ENCODE assay signal across 16 mouse cellular contexts in genomic region chr9:32537706-32538105, GRCm38 (mm10). TPM values are rescaled to one million over a fixed set of nuclear protein-coding genes. Genes with fewer than 3 reads are reported as not detected.
DNase-seq lines count a peak whose midpoint lies in the region; ATAC-seq lines count a peak whose summit lies in the region.
"Had no signal": no experiment of that assay in that cellular context is flagged by ENCODE, and none has a peak within 500 bp of the region (broad histone marks: within the 10 kb centered on the region; RNA-seq: fewer than 3 reads in every experiment).

No protein-coding gene starts in this region.

- no peak overlapping the region for H3K4me3 ChIP-seq in liver, embryonic 11.5 days (ENCODE audit: low read depth, low read length)
- no peak overlapping the region for H3K4me3 ChIP-seq in limb, embryonic 13.5 days
- H3K4me3 ChIP-seq in hindbrain, embryonic 11.5 days (ENCODE audit: low read depth, low read length): no peak overlapping the region
- H3K4me3 ChIP-seq: hindbrain, embryonic 15.5 days; myocyte had no signal

- no peaks in the 10 kb centered on the region for H3K9me3 ChIP-seq in liver, embryonic 11.5 days (ENCODE audit: control insufficient read depth, low read length)
- H3K9me3 ChIP-seq in limb, embryonic 13.5 days: no peaks in the 10 kb centered on the region
- no peaks in the 10 kb centered on the region for H3K9me3 ChIP-seq in hindbrain, embryonic 11.5 days (ENCODE audit: control insufficient read depth, low read length)
- H3K9me3 ChIP-seq: hindbrain, embryonic 15.5 days had no signal

- no peak overlapping the region for H3K9ac ChIP-seq in liver, embryonic 11.5 days (ENCODE audit: low read depth, low read length)
- 0 out of 2 replicates have a peak overlapping the region, but pooled peaks have one; percentile 35 for H3K9ac ChIP-seq in limb, embryonic 13.5 days
- H3K9ac ChIP-seq in hindbrain, embryonic 11.5 days (ENCODE audit: low read depth, low read length): no peak overlapping the region
- H3K9ac ChIP-seq: forebrain, postnatal 0 days; hindbrain, embryonic 15.5 days had no signal

- DNase-seq in heart, adult 11 months: peak; percentile 30
- DNase-seq in heart, postnatal 14 days: no peak
- DNase-seq in liver, embryonic 11.5 days (ENCODE audit: low spot score): no peak
- DNase-seq in liver: no peak
- peak; percentile 63 for DNase-seq in CD4-positive, CD25-positive, alpha-beta regulatory T cell, adult 2 months (ENCODE audit: low read depth, low spot score)
- no peak for DNase-seq in hindbrain, embryonic 11.5 days (ENCODE audit: low spot score)
- no peak for DNase-seq in left cerebral cortex, adult 9 months (ENCODE audit: low spot score in 2 of 2)
- DNase-seq: adrenal gland, postnatal 36 days; cerebellum, adult 11 months; forebrain, postnatal 0 days; gastrocnemius, postnatal 36 days; kidney, postnatal 25 days had no signal

- 56% methylated on average over 6 of the region's 6 CpGs for WGBS in liver, embryonic 11.5 days
- WGBS in limb, embryonic 13.5 days: 79% methylated on average over 6 of the region's 6 CpGs
- 77% methylated on average over 6 of the region's 6 CpGs for WGBS in hindbrain, embryonic 11.5 days

- ATAC-seq in liver, embryonic 11.5 days (replicated peaks; ENCODE audit: low FRiP score): no peak
- no peak for ATAC-seq in limb, embryonic 13.5 days (ENCODE audit: low FRiP score, low read depth)
- ATAC-seq in hindbrain, embryonic 11.5 days (ENCODE audit: low FRiP score): no peak
- ATAC-seq: forebrain, postnatal 0 days had no signal

- no peaks in the 10 kb centered on the region for H3K36me3 ChIP-seq in liver, embryonic 11.5 days (ENCODE audit: control insufficient read depth, insufficient read depth, low read length)
- peaks cover 4% of the 10 kb centered on the region; the same call in 1 of the 2 replicates for H3K36me3 ChIP-seq in limb, embryonic 13.5 days
- H3K36me3 ChIP-seq in hindbrain, embryonic 11.5 days (ENCODE audit: control insufficient read depth, insufficient read depth, low read length): no peaks in the 10 kb centered on the region
- H3K36me3 ChIP-seq: G1E; hindbrain, embryonic 15.5 days had no signal

- peaks cover 27% of the 10 kb centered on the region for H3K27me3 ChIP-seq in liver, embryonic 11.5 days (replicated peaks; ENCODE audit: control insufficient read depth, insufficient read depth, low read length)
- no peaks in the 10 kb centered on the region for H3K27me3 ChIP-seq in limb, embryonic 13.5 days
- peaks cover 30% of the 10 kb centered on the region for H3K27me3 ChIP-seq in hindbrain, embryonic 11.5 days (ENCODE audit: control insufficient read depth, insufficient read depth, low read length)

- intact Hi-C loops in heart, postnatal 14 days (cut with DNase I): no loop called here

- H3K4me1 ChIP-seq in liver, embryonic 11.5 days (replicated peaks; ENCODE audit: control insufficient read depth, insufficient read depth, low read length): peaks cover 25% of the 10 kb centered on the region
- peaks cover 45% of the 10 kb centered on the region for H3K4me1 ChIP-seq in limb, embryonic 13.5 days
- H3K4me1 ChIP-seq in hindbrain, embryonic 11.5 days (replicated peaks; ENCODE audit: control insufficient read depth, insufficient read depth, low read length): 0 out of 2 replicates have a peak, but pooled peaks cover 4% of the 10 kb centered on the region

- peak overlapping the region; percentile 33 for H3K4me2 ChIP-seq in liver, embryonic 11.5 days
- H3K4me2 ChIP-seq in limb, embryonic 13.5 days (replicated peaks): peak overlapping the region; percentile 79; the same call in 1 of the 2 replicates
- no peak overlapping the region for H3K4me2 ChIP-seq in hindbrain, embryonic 11.5 days (replicated peaks; ENCODE audit: low read depth, low read length)
- H3K4me2 ChIP-seq: hindbrain, embryonic 15.5 days had no signal

- H3K27ac ChIP-seq in liver, embryonic 11.5 days (ENCODE audit: low read depth, low read length): no peak overlapping the region
- H3K27ac ChIP-seq in limb, embryonic 13.5 days: no peak overlapping the region
- H3K27ac ChIP-seq in hindbrain, embryonic 11.5 days (ENCODE audit: low read depth, low read length): no peak overlapping the region
- H3K27ac ChIP-seq: hindbrain, embryonic 15.5 days had no signal

RNA-seq across cellular contexts. Expression of gene Fli1, which starts 5.0 kb away (rescaled TPM):
- 10 to 100 TPM; 37.0 to 41.0 TPM for total RNA-seq in heart, postnatal 14 days (2021)
- 23.1 and 24.3 TPM in 2 replicates for polyA plus RNA-seq in liver, embryonic 11.5 days (2014; fragmentation: Nextera tagmentation; extraction: Ambion mirVana)
- polyA plus RNA-seq in limb, embryonic 13.5 days (2015; fragmentation: Nextera tagmentation; extraction: Ambion mirVana): 34.3 and 37.9 TPM in 2 replicates
- 18.6 and 22.2 TPM in 2 replicates for polyA plus RNA-seq in hindbrain, embryonic 11.5 days (2014; fragmentation: Nextera tagmentation; extraction: Ambion mirVana)
- polyA plus RNA-seq: myocyte had no signal

Comparison
In these comparisons a context has a peak if more than half of its experiments do, and no peak if none do; other contexts are left out.
1. DNase-seq: peak in heart, adult 11 months (single experiment) and CD4-positive, CD25-positive, alpha-beta regulatory T cell, adult 2 months (single experiment); none in heart, postnatal 14 days (0 of 2), liver, embryonic 11.5 days (single experiment), liver (single experiment), hindbrain, embryonic 11.5 days (single experiment) and left cerebral cortex, adult 9 months (0 of 2).